Mouse (Mus musculus) forebrain, embryonic 13.5 days (tissue): ENCODE data around the gene Rrp36. TPM values are rescaled to one million over a fixed set of nuclear protein-coding genes. Genes with fewer than 3 reads are reported as not detected.

Experiments
- ATAC-seq: fragments of 200-750 bp; cut with Nextera tagmentation; 2 replicates; pipeline ENCODE4 v1.8.0; 2017
- H3K27ac ChIP-seq: fragments of 300-500 bp; sonication (generic); 2 replicates; pipeline ENCODE4 v1.5.1; 2015; ENCODE audit warnings: inconsistent platforms, mild to moderate bottlenecking, moderate library complexity
- H3K27me3 ChIP-seq: fragments of 300-500 bp; sonication (generic); 2 replicates; pipeline ENCODE4 v1.6.1; 2015; ENCODE audit warnings: mild to moderate bottlenecking, inconsistent platforms
- H3K36me3 ChIP-seq: fragments of 300-500 bp; sonication (generic); 2 replicates; pipeline ENCODE4 v1.6.1; 2015; ENCODE audit warnings: mild to moderate bottlenecking, inconsistent platforms; ENCODE audit not compliant: poor library complexity, severe bottlenecking
- H3K4me1 ChIP-seq: fragments of 300-500 bp; sonication (generic); 2 replicates; pipeline ENCODE4 v1.6.1; 2015; ENCODE audit warnings: inconsistent platforms
- H3K4me2 ChIP-seq: fragments of 300-500 bp; sonication (generic); 2 replicates; pipeline ENCODE4 v1.6.1; 2015; ENCODE audit warnings: inconsistent platforms, mild to moderate bottlenecking, moderate library complexity
- H3K4me3 ChIP-seq: fragments of 300-500 bp; sonication (generic); 2 replicates; pipeline ENCODE4 v1.5.1; 2015; ENCODE audit warnings: mild to moderate bottlenecking, inconsistent platforms
- H3K9ac ChIP-seq: fragments of 300-500 bp; sonication (generic); 2 replicates; pipeline ENCODE4 v1.6.1; 2015; ENCODE audit warnings: mild to moderate bottlenecking, inconsistent platforms
- H3K9me3 ChIP-seq: fragments of 300-500 bp; sonication (generic); replicated peaks from 2 replicates; pipeline ENCODE4 v1.6.1; 2016; ENCODE audit warnings: inconsistent platforms
- whole genome bisulfite sequencing: fragments of 180-500 bp; shearing (Covaris S2); methylation state at CpG from one replicate; pipeline ENCODE4 v1.1.7; 2015; 5-methylcytosine and 5-hydroxymethylcytosine counted together
- polyA plus RNA-seq: library from polyadenylated mRNA; unstranded; fragments of >200 nt; fragmentation: Nextera tagmentation; extraction: Ambion mirVana; gene quantifications from 2 replicates; pipeline ENCODE4 v1.2.1, GENCODE M21; 2015

Gene Rrp36
- 54.5 and 59.7 TPM in 2 replicates for polyA plus RNA-seq

GRCm38 (mm10) chr17:46673850-46674529 lies at the start of gene Rrp36:
TSS of gene Rrp36 (minus strand) at chr17:46674352.
- Histone ChIP-seq H3K4me2 (peak within 1 kb of the TSS; percentile 73), H3K4me1 (peaks cover 30% of the 10 kb centered on the region), H3K36me3 (peaks cover 64% of the 10 kb centered on the region), H3K27ac (peak within 1 kb of the TSS; percentile 65), H3K27me3 (no peaks in the 10 kb centered on the region), H3K9me3 (no peaks in the 10 kb centered on the region), H3K9ac (peak within 1 kb of the TSS; percentile 77), H3K4me3 (peak within 1 kb of the TSS; percentile 81)
- under 1% methylated on average over 43 of the region's 43 CpGs for WGBS
- peak; percentile 94 for ATAC-seq

GRCm38 (mm10) chr17:46721077-46721476 lies 46.9 kb upstream of the Rrp36 start:
- ATAC-seq = no peak
- H3K9ac ChIP-seq = peak overlapping the region; percentile 10; the same call in 1 of the 2 replicates

GRCm38 (mm10) chr17:46714756-46715481 lies 40.8 kb upstream of the Rrp36 start:
- 95% methylated on average over 11 of the region's 11 CpGs for WGBS
- H3K4me3 ChIP-seq = no peak overlapping the region
- H3K9ac ChIP-seq = no peak overlapping the region
- no peak overlapping the region for H3K4me2 ChIP-seq
- H3K9me3 ChIP-seq = no peaks in the 10 kb centered on the region
- ATAC-seq = no peak
- H3K27me3 ChIP-seq = no peaks in the 10 kb centered on the region
- peaks cover 23% of the 10 kb centered on the region for H3K4me1 ChIP-seq
- H3K36me3 ChIP-seq = peaks cover 41% of the 10 kb centered on the region
- no peak overlapping the region for H3K27ac ChIP-seq

More at GRCm38 (mm10) chr17:46721077-46721476, 46.9 kb upstream of the Rrp36 start:
- Histone ChIP-seq H3K4me3 (no peak overlapping the region), H3K4me1 (no peaks in the 10 kb centered on the region), H3K27ac (no peak overlapping the region), H3K9me3 (no peaks in the 10 kb centered on the region), H3K4me2 (no peak overlapping the region), H3K27me3 (no peaks in the 10 kb centered on the region), H3K36me3 (peaks cover 59% of the 10 kb centered on the region)
- WGBS = 88% methylated on average over 7 of the region's 7 CpGs

GRCm38 (mm10) chr17:46713849-46714248 lies 39.7 kb upstream of the Rrp36 start:
- ATAC-seq = no peak

GRCm38 (mm10) chr17:46712442-46712841 lies 38.3 kb upstream of the Rrp36 start:
- H3K4me2 ChIP-seq = peak overlapping the region; percentile 97
- ATAC-seq = no peak
- H3K4me1 ChIP-seq = peaks cover 23% of the 10 kb centered on the region
- H3K36me3 ChIP-seq = peaks cover 41% of the 10 kb centered on the region
- H3K9me3 ChIP-seq = no peaks in the 10 kb centered on the region
- H3K27ac ChIP-seq = no peak overlapping the region
- H3K9ac ChIP-seq = peak overlapping the region; percentile 91
- H3K27me3 ChIP-seq = no peaks in the 10 kb centered on the region
- H3K4me3 ChIP-seq = peak overlapping the region; percentile 91
- WGBS = 75% methylated on average over 7 of the region's 7 CpGs

More at GRCm38 (mm10) chr17:46713849-46714248, 39.7 kb upstream of the Rrp36 start:
- H3K4me1 ChIP-seq = peaks cover 23% of the 10 kb centered on the region
- no peaks in the 10 kb centered on the region for H3K27me3 ChIP-seq
- 91% methylated on average over 9 of the region's 9 CpGs for WGBS
- H3K27ac ChIP-seq = no peak overlapping the region
- no peak overlapping the region for H3K9ac ChIP-seq
- no peaks in the 10 kb centered on the region for H3K9me3 ChIP-seq
- H3K4me2 ChIP-seq = no peak overlapping the region
- H3K4me3 ChIP-seq = no peak overlapping the region
- peaks cover 41% of the 10 kb centered on the region for H3K36me3 ChIP-seq

- Histone ChIP-seq H3K36me3 (peaks cover 36% of the 10 kb centered on the region), H3K27ac (peak overlapping the region; percentile 55), H3K4me2 (peak overlapping the region; percentile 97), H3K4me1 (peaks cover 23% of the 10 kb centered on the region), H3K9me3 (no peaks in the 10 kb centered on the region), H3K9ac (peak overlapping the region; percentile 91), H3K4me3 (peak overlapping the region; percentile 91), H3K27me3 (no peaks in the 10 kb centered on the region)
- WGBS = under 1% methylated on average over 76 of the region's 76 CpGs
- ATAC-seq = no peak; the same call in 1 of the 2 replicates
Observed at GRCm38 (mm10) chr17:46711612-46712271, 37.6 kb upstream of the Rrp36 start.

- Histone ChIP-seq H3K4me3 (peak within 1 kb of the TSS; percentile 91), H3K27me3 (no peaks in the 10 kb centered on the region), H3K27ac (peak within 1 kb of the TSS; percentile 55), H3K36me3 (peaks cover 30% of the 10 kb centered on the region), H3K4me2 (peak within 1 kb of the TSS; percentile 97), H3K9ac (peak within 1 kb of the TSS; percentile 91), H3K4me1 (peaks cover 23% of the 10 kb centered on the region), H3K9me3 (no peaks in the 10 kb centered on the region)
- WGBS = 9% methylated on average over 34 of the region's 36 CpGs
- peak; percentile 94 for ATAC-seq
Observed at GRCm38 (mm10) chr17:46710959-46711597, 36.9 kb upstream of the Rrp36 start, which contains the start of gene Pex6. TSS of gene Pex6 (plus strand) at chr17:46711463.

GRCm38 (mm10) chr17:46706375-46707089 lies 32.4 kb upstream of the Rrp36 start:
- ATAC-seq = no peak

GRCm38 (mm10) chr17:46704887-46705835 lies 31.0 kb upstream of the Rrp36 start, which contains the start of gene Ppp2r5d:
TSS of gene Ppp2r5d (minus strand) at chr17:46705111.
- peak within 1 kb of the TSS; percentile 88 for H3K27ac ChIP-seq
- H3K27me3 ChIP-seq = no peaks in the 10 kb centered on the region
- H3K36me3 ChIP-seq = 0 out of 2 replicates have a peak, but pooled peaks cover 4% of the 10 kb centered on the region
- peak within 1 kb of the TSS; percentile 69 for H3K4me2 ChIP-seq
- H3K9ac ChIP-seq = peak within 1 kb of the TSS; percentile 97
- no peaks in the 10 kb centered on the region for H3K9me3 ChIP-seq
- H3K4me3 ChIP-seq = peak within 1 kb of the TSS; percentile 94
- peaks cover 36% of the 10 kb centered on the region for H3K4me1 ChIP-seq
- peak; percentile 97 for ATAC-seq
- WGBS = 2% methylated on average over 48 of the region's 48 CpGs

More at GRCm38 (mm10) chr17:46706375-46707089, 32.4 kb upstream of the Rrp36 start:
- Histone ChIP-seq H3K9ac (no peak overlapping the region), H3K36me3 (0 out of 2 replicates have a peak, but pooled peaks cover 1% of the 10 kb centered on the region), H3K4me2 (no peak overlapping the region), H3K9me3 (no peaks in the 10 kb centered on the region), H3K27ac (no peak overlapping the region), H3K4me3 (no peak overlapping the region), H3K27me3 (no peaks in the 10 kb centered on the region), H3K4me1 (peaks cover 35% of the 10 kb centered on the region)
- WGBS = 93% methylated on average over 14 of the region's 14 CpGs
